Comparison of ENCODE assay signal across 20 mouse cellular contexts in the genomic region with DNA sequence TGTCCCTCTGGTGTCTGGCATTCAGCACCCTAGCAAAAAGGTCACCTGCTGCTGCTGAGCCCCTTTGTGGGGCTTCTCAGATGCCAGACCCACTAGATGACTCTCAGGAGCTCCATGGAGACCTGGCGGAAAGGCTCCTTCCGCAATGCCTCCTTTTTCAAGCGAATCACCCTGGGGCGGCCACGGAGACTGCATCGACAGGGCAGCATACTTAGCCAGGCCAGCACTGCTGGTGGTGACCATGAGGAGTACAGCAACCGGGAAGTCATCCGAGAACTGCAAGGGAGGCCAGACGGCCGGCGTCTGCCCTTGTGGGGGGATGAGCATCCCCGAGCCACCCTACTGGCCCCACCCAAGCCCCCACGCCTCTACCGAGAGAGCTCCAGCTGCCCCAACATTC. TPM values are rescaled to one million over a fixed set of nuclear protein-coding genes. Genes with fewer than 3 reads are reported as not detected.
A peak's percentile ranks its signal among the peaks of the same experiment; 100 is the strongest.
DNase-seq lines count a peak whose midpoint lies in the region; TF ChIP-seq lines count a peak whose summit lies in the region.
"Had no signal": no experiment of that assay in that cellular context is flagged by ENCODE, and none has a peak within 500 bp of the region (broad histone marks: within the 10 kb centered on the region; RNA-seq: fewer than 3 reads in every experiment).

No protein-coding gene starts in this region.

- DNase-seq in heart, embryonic 10.5 days (ENCODE audit: low spot score) = no peak
- no peak for DNase-seq in heart, postnatal 25 days (ENCODE audit: low spot score)
- peak; percentile 29 to 41 for DNase-seq in kidney, postnatal 4 days
- no peak for DNase-seq in kidney, adult 2 months
- DNase-seq in limb, embryonic 10.5 days (ENCODE audit: low spot score) = no peak
- no peak for DNase-seq in gastrocnemius, postnatal 14 days
- no peak for DNase-seq in gastrocnemius, postnatal 10 days
- DNase-seq: cerebellum, adult 2 months; retina, postnatal 1 day; thymus, postnatal 25 days had no signal

- peaks cover 43% of the 10 kb centered on the region for H3K4me1 ChIP-seq in heart, embryonic 10.5 days
- H3K4me1 ChIP-seq in kidney, adult 2 months (ENCODE audit: control insufficient read depth, insufficient read depth, low read length) = no peaks in the 10 kb centered on the region
- peaks cover 45% of the 10 kb centered on the region for H3K4me1 ChIP-seq in limb, embryonic 10.5 days

- peaks cover 17% of the 10 kb centered on the region for H3K27me3 ChIP-seq in heart, embryonic 10.5 days (ENCODE audit: insufficient read depth, poor library complexity, severe bottlenecking)
- H3K27me3 ChIP-seq in kidney, adult 2 months (replicated peaks; ENCODE audit: control insufficient read depth, insufficient read depth, low read length) = no peaks in the 10 kb centered on the region
- H3K27me3 ChIP-seq in C2C12 (ENCODE audit: control insufficient read depth, insufficient read depth, insufficient read length) = no peaks in the 10 kb centered on the region
- H3K27me3 ChIP-seq in limb, embryonic 10.5 days (ENCODE audit: low read depth, poor library complexity, severe bottlenecking) = peaks cover 3% of the 10 kb centered on the region; the same call in 1 of the 2 replicates
- H3K27me3 ChIP-seq: lung, embryonic 15.5 days; midbrain, embryonic 12.5 days; stomach, embryonic 15.5 days had no signal

- intact Hi-C loops in heart, postnatal 25 days (cut with DNase I) = no loop called here
- intact Hi-C loops in gastrocnemius, postnatal 14 days (cut with DNase I; ENCODE audit: low total_unique reads) = no loop called here

- no peaks in the 10 kb centered on the region for H3K9me3 ChIP-seq in heart, embryonic 10.5 days
- H3K9me3 ChIP-seq in limb, embryonic 10.5 days (replicated peaks) = no peaks in the 10 kb centered on the region
- H3K9me3 ChIP-seq: lung, embryonic 15.5 days; midbrain, embryonic 12.5 days; stomach, embryonic 15.5 days had no signal

- 54% methylated on average over 14 of the region's 14 CpGs for WGBS in heart, embryonic 10.5 days
- 74% methylated on average over 14 of the region's 14 CpGs for WGBS in kidney, adult 2 months
- WGBS in limb, embryonic 10.5 days = 65% methylated on average over 14 of the region's 14 CpGs

- TF ChIP-seq CTCF in kidney, adult 2 months (conservative IDR thresholded peaks at IDR 0.05; ENCODE audit: insufficient read depth, insufficient read length, low read depth, low read length) = no peak
- no peak for TF ChIP-seq CTCF in C2C12 (IDR thresholded peaks at IDR 0.05; ENCODE audit: control insufficient read depth, insufficient read depth, insufficient read length)

- TF ChIP-seq POLR2A in kidney, adult 2 months (IDR thresholded peaks at IDR 0.05; ENCODE audit: low read depth, low read length) = no peak

- H3K79me3 ChIP-seq in C2C12 (ENCODE audit: low read depth) = peaks cover 9% of the 10 kb centered on the region

- H3K36me3 ChIP-seq in heart, embryonic 10.5 days = peaks cover 23% of the 10 kb centered on the region
- H3K36me3 ChIP-seq in kidney, adult 2 months (ENCODE audit: control insufficient read depth, insufficient read depth, low read length) = no peaks in the 10 kb centered on the region
- peaks cover 11% of the 10 kb centered on the region for H3K36me3 ChIP-seq in C2C12 (ENCODE audit: control insufficient read depth, insufficient read depth)
- H3K36me3 ChIP-seq in limb, embryonic 10.5 days = peaks cover 31% of the 10 kb centered on the region

- H3K27ac ChIP-seq in heart, embryonic 10.5 days = peak overlapping the region; percentile 49
- H3K27ac ChIP-seq in kidney, adult 2 months (ENCODE audit: insufficient read depth, low read depth, low read length) = no peak overlapping the region
- H3K27ac ChIP-seq in limb, embryonic 10.5 days = peak overlapping the region; percentile 9; the same call in 1 of the 2 replicates
- H3K27ac ChIP-seq: hindbrain, postnatal 0 days; liver, embryonic 14.5 days; macrophage; midbrain, embryonic 12.5 days had no signal

- peak overlapping the region; percentile 45 for H3ac ChIP-seq in C2C12 (ENCODE audit: control insufficient read depth, insufficient read length, low read depth)

- peaks cover 28% of the 10 kb centered on the region for H3K79me2 ChIP-seq in C2C12 (ENCODE audit: control insufficient read depth, insufficient read depth)

- H3K4me3 ChIP-seq in heart, embryonic 10.5 days = no peak overlapping the region
- H3K4me3 ChIP-seq in kidney, adult 2 months (ENCODE audit: insufficient read depth, low read depth, low read length) = no peak overlapping the region
- H3K4me3 ChIP-seq in C2C12 (ENCODE audit: insufficient read depth, poor library complexity, severe bottlenecking) = peak overlapping the region; percentile 31
- H3K4me3 ChIP-seq in limb, embryonic 10.5 days = no peak overlapping the region
- H3K4me3 ChIP-seq: lung, embryonic 15.5 days; midbrain, embryonic 12.5 days; stomach, embryonic 15.5 days had no signal

TF ChIP-seq in C2C12, 6 proteins besides CTCF, POLR2A, EP300 and RAD21:
- TF ChIP-seq FOSL1 (IDR thresholded peaks at IDR 0.05; ENCODE audit: insufficient read depth, low read length, poor library complexity, severe bottlenecking) (no peak), MAX (IDR thresholded peaks at IDR 0.05) (peak; percentile 17)

RNA-seq across cellular contexts. Expression of a gene that starts 0.6 kb away (rescaled TPM):
- 0.48 and 0.71 TPM in 2 replicates for polyA plus RNA-seq in heart, embryonic 10.5 days (2016; fragmentation: Nextera tagmentation; extraction: Ambion mirVana)
- under 1 TPM in 1 of 2 experiments, not detected in 1; 0.08 TPM for total RNA-seq in heart, postnatal 25 days (2021)
- polyA plus RNA-seq in kidney, adult 2 months (2012; rRNA removed) = 0.05 and 0.15 TPM in 2 replicates
- 1.5 TPM for polyA plus RNA-seq in C2C12 (2012; fragmentation: generic; extraction: Trizol)
- 0.73 and 0.95 TPM in 2 replicates for polyA plus RNA-seq in limb, embryonic 10.5 days (2016; fragmentation: Nextera tagmentation; extraction: Ambion mirVana)
- under 1 TPM in 1 of 2 experiments, not detected in 1; 0.06 TPM for total RNA-seq in gastrocnemius, postnatal 14 days (2021)
- total RNA-seq in gastrocnemius, postnatal 10 days (2021) = under 1 TPM in 1 of 2 experiments, not detected in 1; 0.16 TPM
- total RNA-seq: heart, postnatal 10 days; hindbrain, postnatal 0 days; layer of hippocampus, postnatal 25 days; left cerebral cortex, postnatal 14 days had no signal
- polyA plus RNA-seq: cerebellum, adult 2 months; macrophage had no signal

RNA-seq across cellular contexts. Expression of a gene that starts 7.3 kb away (rescaled TPM):
- 7.4 and 9.1 TPM in 2 replicates for polyA plus RNA-seq in heart, embryonic 10.5 days (2016; fragmentation: Nextera tagmentation; extraction: Ambion mirVana)
- total RNA-seq in heart, postnatal 25 days (2021) = 1 to 10 TPM; 4.4 to 6.0 TPM
- polyA plus RNA-seq in kidney, adult 2 months (2012; rRNA removed) = 124 and 144 TPM in 2 replicates
- polyA plus RNA-seq in C2C12 (2012; fragmentation: generic; extraction: Trizol) = 80.5 TPM
- polyA plus RNA-seq in limb, embryonic 10.5 days (2016; fragmentation: Nextera tagmentation; extraction: Ambion mirVana) = 6.5 and 8.4 TPM in 2 replicates
- total RNA-seq in gastrocnemius, postnatal 14 days (2021) = under 1 TPM in 1 of 2 experiments, not detected in 1; 0.57 TPM
- under 1 TPM in 1 of 2 experiments, not detected in 1; 0.72 TPM for total RNA-seq in gastrocnemius, postnatal 10 days (2021)
- total RNA-seq: layer of hippocampus, postnatal 25 days; left cerebral cortex, postnatal 14 days had no signal
- polyA plus RNA-seq: macrophage had no signal

RNA-seq across cellular contexts. Expression of a gene that starts 18.0 kb away (rescaled TPM):
- polyA plus RNA-seq in heart, embryonic 10.5 days (2016; fragmentation: Nextera tagmentation; extraction: Ambion mirVana) = 36.4 and 43.8 TPM in 2 replicates
- total RNA-seq in heart, postnatal 25 days (2021) = 10 to 100 TPM; 18.7 to 20.2 TPM
- polyA plus RNA-seq in kidney, adult 2 months (2012; rRNA removed) = 23.6 and 25.9 TPM in 2 replicates
- 21.8 TPM for polyA plus RNA-seq in C2C12 (2012; fragmentation: generic; extraction: Trizol)
- polyA plus RNA-seq in limb, embryonic 10.5 days (2016; fragmentation: Nextera tagmentation; extraction: Ambion mirVana) = 52.1 and 53.8 TPM in 2 replicates
- total RNA-seq in gastrocnemius, postnatal 14 days (2021) = 1 to 10 TPM; 4.8 to 5.5 TPM
- total RNA-seq in gastrocnemius, postnatal 10 days (2021) = 1 to 10 TPM; 6.8 to 8.9 TPM

RNA-seq across cellular contexts. Expression of a gene that starts 33.6 kb away (rescaled TPM):
- polyA plus RNA-seq in heart, embryonic 10.5 days (2016; fragmentation: Nextera tagmentation; extraction: Ambion mirVana) = 46.4 and 50.4 TPM in 2 replicates
- total RNA-seq in heart, postnatal 25 days (2021) = 10 to 100 TPM; 11.8 to 13.8 TPM
- 39.1 and 43.2 TPM in 2 replicates for polyA plus RNA-seq in kidney, adult 2 months (2012; rRNA removed)
- 27.1 TPM for polyA plus RNA-seq in C2C12 (2012; fragmentation: generic; extraction: Trizol)
- polyA plus RNA-seq in limb, embryonic 10.5 days (2016; fragmentation: Nextera tagmentation; extraction: Ambion mirVana) = 62.1 and 64.2 TPM in 2 replicates
- total RNA-seq in gastrocnemius, postnatal 14 days (2021) = 10 to 100 TPM; 10.6 to 11.6 TPM
- total RNA-seq in gastrocnemius, postnatal 10 days (2021) = 10 to 100 TPM; 13.6 to 21.8 TPM

RNA-seq across cellular contexts. Expression of a gene that starts 33.7 kb away (rescaled TPM):
- 14.8 and 19.5 TPM in 2 replicates for polyA plus RNA-seq in heart, embryonic 10.5 days (2016; fragmentation: Nextera tagmentation; extraction: Ambion mirVana)
- 1 to 10 TPM; 8.2 to 8.3 TPM for total RNA-seq in heart, postnatal 25 days (2021)
- 3.4 and 4.6 TPM in 2 replicates for polyA plus RNA-seq in kidney, adult 2 months (2012; rRNA removed)
- polyA plus RNA-seq in C2C12 (2012; fragmentation: generic; extraction: Trizol) = 12.3 TPM
- 28.7 and 30.4 TPM in 2 replicates for polyA plus RNA-seq in limb, embryonic 10.5 days (2016; fragmentation: Nextera tagmentation; extraction: Ambion mirVana)
- 1 to 10 TPM; 8.2 to 8.9 TPM for total RNA-seq in gastrocnemius, postnatal 14 days (2021)
- total RNA-seq in gastrocnemius, postnatal 10 days (2021) = 10 to 100 TPM; 11.8 to 11.9 TPM

Comparison
In these comparisons a context has a peak if more than half of its experiments do, and no peak if none do; other contexts are left out.
1. DNase-seq: peak in kidney, postnatal 4 days (2 of 2); none in heart, embryonic 10.5 days (single experiment), heart, postnatal 25 days (single experiment), kidney, adult 2 months (single experiment), limb, embryonic 10.5 days (single experiment), gastrocnemius, postnatal 14 days (single experiment) and gastrocnemius, postnatal 10 days (single experiment).